Mouse (Mus musculus) megakaryocyte, embryonic 14.5 days (primary cell): ENCODE data around the gene Dnajb8.

Experiments
- FLI1 ChIP-seq: IDR thresholded peaks from 2 replicates; pipeline ENCODE4 v1.6.1; 2012; ENCODE audit warnings: low read length, inconsistent platforms, mixed read lengths
- GATA1 ChIP-seq: IDR thresholded peaks from 3 replicates; pipeline ENCODE4 v1.6.1; 2012; ENCODE audit warnings: mixed read lengths, low read length, inconsistent platforms, borderline replicate concordance

- no peak for TF ChIP-seq GATA1
- TF ChIP-seq FLI1: no peak
These were observed 13.7 kb upstream of the Dnajb8 start for GRCm38 (mm10) chr6:88208321-88208720.
